Mouse (Mus musculus): ENCODE measurements around the gene Rab6a.

Gene Rab6a

GRCm38 (mm10) chr7:100624538-100624937 lies 17.3 kb downstream of the Rab6a start:
- DNase-seq: no peak

GRCm38 (mm10) chr7:100637657-100638056 lies 30.4 kb downstream of the Rab6a start:
- DNase-seq: peak; percentile 28 to 30

- DNase-seq: no peak
Measured at GRCm38 (mm10) chr7:100642413-100642812, 35.2 kb downstream of the Rab6a start.

GRCm38 (mm10) chr7:100645147-100645546 lies 37.9 kb downstream of the Rab6a start:
- peak; percentile 63 to 64 for DNase-seq

GRCm38 (mm10) chr7:100649095-100649494 lies 41.9 kb downstream of the Rab6a start:
- DNase-seq: no peak

GRCm38 (mm10) chr7:100649826-100650225 lies 42.6 kb downstream of the Rab6a start:
- no peak for DNase-seq

GRCm38 (mm10) chr7:100650421-100650820 lies 43.2 kb downstream of the Rab6a start:
- no peak for DNase-seq

GRCm38 (mm10) chr7:100651011-100651410 lies 43.8 kb downstream of the Rab6a start:
- DNase-seq: no peak

- DNase-seq: peak in 1 of 2 experiments; percentile 33
Measured at GRCm38 (mm10) chr7:100653480-100654266, 46.5 kb downstream of the Rab6a start.

- DNase-seq: no peak
Measured at GRCm38 (mm10) chr7:100654441-100654840, 47.2 kb downstream of the Rab6a start.

- peak; percentile 18 to 48 for DNase-seq
Measured at GRCm38 (mm10) chr7:100656739-100657138, 49.5 kb downstream of the Rab6a start.

GRCm38 (mm10) chr7:100658093-100658578 lies 50.9 kb downstream of the Rab6a start:
- DNase-seq: peak; percentile 23 to 24

GRCm38 (mm10) chr7:100661264-100661663 lies 54.1 kb downstream of the Rab6a start:
- DNase-seq: no peak

GRCm38 (mm10) chr7:100662231-100662630 lies 55.0 kb downstream of the Rab6a start, which contains the start of gene Plekhb1:
Gene Plekhb1, minus strand, starts transcription at chr7:100662414.
- no peak for DNase-seq

- peak; percentile 87 to 93 for DNase-seq
Measured at GRCm38 (mm10) chr7:100663190-100663589, 56.0 kb downstream of the Rab6a start.

GRCm38 (mm10) chr7:100663729-100664304 lies 56.6 kb downstream of the Rab6a start:
- no peak for DNase-seq

GRCm38 (mm10) chr7:100670646-100671045 lies 63.4 kb downstream of the Rab6a start:
- DNase-seq: no peak

GRCm38 (mm10) chr7:100673452-100673851 lies 66.2 kb downstream of the Rab6a start:
- DNase-seq: no peak

- no peak for DNase-seq
Measured at GRCm38 (mm10) chr7:100674941-100675340, 67.7 kb downstream of the Rab6a start.

GRCm38 (mm10) chr7:100678052-100678451 lies 70.8 kb downstream of the Rab6a start:
- no peak for DNase-seq

- no peak for DNase-seq
Measured at GRCm38 (mm10) chr7:100678948-100679880, 72.0 kb downstream of the Rab6a start.

- no peak for DNase-seq
Measured at GRCm38 (mm10) chr7:100681132-100681531, 73.9 kb downstream of the Rab6a start.

GRCm38 (mm10) chr7:100683241-100683640 lies 76.0 kb downstream of the Rab6a start:
- DNase-seq: no peak

All from cerebellum, adult 18-20 months (tissue).